In the genomic region with DNA sequence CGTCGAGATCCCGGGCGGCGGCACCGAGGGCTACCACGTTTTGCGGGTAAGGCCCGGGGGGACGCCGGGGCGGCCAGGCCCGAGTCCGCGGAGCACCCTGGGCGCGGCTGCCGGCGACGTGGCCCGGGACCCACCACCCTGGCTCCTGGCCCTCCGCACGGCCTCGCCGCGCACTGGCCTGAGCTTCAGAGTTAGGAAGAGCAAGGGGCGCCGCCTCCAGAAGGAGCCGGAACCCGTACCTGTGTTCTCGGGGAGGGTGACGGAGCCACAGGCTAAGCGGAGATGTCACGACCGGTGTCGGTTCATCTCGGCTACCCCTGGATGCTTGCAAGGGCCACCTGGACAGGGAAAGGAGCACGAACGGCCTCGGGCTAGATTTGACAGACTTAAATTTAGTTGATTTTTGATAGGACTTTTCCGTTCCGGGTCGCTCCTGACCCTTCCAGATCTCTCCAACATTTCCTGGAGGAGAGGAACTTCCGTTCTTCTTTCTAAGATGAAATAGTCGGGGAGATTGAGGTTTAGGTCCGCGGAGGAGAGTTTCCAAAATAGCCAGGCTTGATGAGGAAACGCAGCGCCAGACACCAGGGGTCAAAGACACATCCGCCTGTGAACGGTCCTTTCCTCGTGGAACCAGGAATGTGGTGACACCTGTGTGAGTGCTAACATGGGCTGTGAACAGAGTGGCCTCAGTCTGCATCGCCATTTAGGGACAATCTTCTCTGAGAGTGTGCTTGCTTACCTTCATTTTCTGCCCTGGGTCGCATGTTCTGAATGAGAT, we compare ENCODE assay signal across 8 mouse cellular contexts. TPM values are rescaled to one million over a fixed set of nuclear protein-coding genes. Genes with fewer than 3 reads are reported as not detected.
A peak's percentile ranks its signal among the peaks of the same experiment; 100 is the strongest.
DNase-seq lines count a peak whose midpoint lies in the region; ATAC-seq lines count a peak whose summit lies in the region.

A gene (minus strand): TSS at position 394 of the 781 bp plus-strand sequence.

- peak within 1 kb of the TSS; percentile 88 for H3K4me3 ChIP-seq in neural tube, embryonic 11.5 days (ENCODE audit: low read depth, low read length)
- peak within 1 kb of the TSS; percentile 97 for H3K4me3 ChIP-seq in embryonic facial prominence, embryonic 14.5 days (ENCODE audit: low read depth, low read length)

- no peak for DNase-seq in neural tube, embryonic 11.5 days (ENCODE audit: low spot score)
- DNase-seq in neural tube, embryonic 10.5 days (ENCODE audit: extremely low spot score, low spot score) = no peak
- peak; percentile 52 for DNase-seq in adipocyte (ENCODE audit: low spot score)
- DNase-seq in embryonic facial prominence, embryonic 14.5 days (ENCODE audit: low spot score) = peak; percentile 10
- DNase-seq in hindlimb bud, embryonic 11.5 days (ENCODE audit: extremely low spot score, low read depth, low spot score) = peak; percentile 6
- peak; percentile 20 for DNase-seq in lung, postnatal 10 days
- peak; percentile 9 for DNase-seq in testis, postnatal 14 days (ENCODE audit: low spot score)
- DNase-seq in right cerebral cortex, adult 18-20 months = no peak

- no peaks in the 10 kb centered on the region for H3K27me3 ChIP-seq in neural tube, embryonic 11.5 days (ENCODE audit: control insufficient read depth, insufficient read depth, low read length)
- no peaks in the 10 kb centered on the region for H3K27me3 ChIP-seq in embryonic facial prominence, embryonic 14.5 days (replicated peaks; ENCODE audit: control insufficient read depth, insufficient read depth, low read length)

- H3K27ac ChIP-seq in neural tube, embryonic 11.5 days (ENCODE audit: low read depth, low read length) = peak within 1 kb of the TSS; percentile 82
- H3K27ac ChIP-seq in embryonic facial prominence, embryonic 14.5 days (replicated peaks; ENCODE audit: low read depth, low read length) = peak within 1 kb of the TSS; percentile 92

- WGBS in neural tube, embryonic 11.5 days = under 1% methylated on average over 54 of the region's 54 CpGs
- WGBS in embryonic facial prominence, embryonic 14.5 days = 2% methylated on average over 46 of the region's 54 CpGs

- H3K36me3 ChIP-seq in neural tube, embryonic 11.5 days (ENCODE audit: control insufficient read depth, insufficient read depth, low read length) = no peaks in the 10 kb centered on the region
- peaks cover 8% of the 10 kb centered on the region for H3K36me3 ChIP-seq in embryonic facial prominence, embryonic 14.5 days (ENCODE audit: control insufficient read depth, insufficient read depth, low read length)

- H3K9ac ChIP-seq in neural tube, embryonic 11.5 days (ENCODE audit: low read length) = peak within 1 kb of the TSS; percentile 96
- peak within 1 kb of the TSS; percentile 99 for H3K9ac ChIP-seq in embryonic facial prominence, embryonic 14.5 days (ENCODE audit: low read depth, low read length)

- H3K9me3 ChIP-seq in neural tube, embryonic 11.5 days (ENCODE audit: control insufficient read depth, low read length) = no peaks in the 10 kb centered on the region
- H3K9me3 ChIP-seq in embryonic facial prominence, embryonic 14.5 days (ENCODE audit: control insufficient read depth, low read length) = no peaks in the 10 kb centered on the region

- H3K4me2 ChIP-seq in neural tube, embryonic 11.5 days (ENCODE audit: low read depth) = peak within 1 kb of the TSS; percentile 77
- H3K4me2 ChIP-seq in embryonic facial prominence, embryonic 14.5 days (ENCODE audit: low read depth, low read length) = peak within 1 kb of the TSS; percentile 90

- no peak; the same call in 1 of the 2 replicates for ATAC-seq in neural tube, embryonic 11.5 days (ENCODE audit: insufficient read depth, low FRiP score, low TSS enrichment)
- peak; percentile 74; the same call in 1 of the 2 replicates for ATAC-seq in embryonic facial prominence, embryonic 14.5 days (ENCODE audit: low read depth)

- no peaks in the 10 kb centered on the region for H3K4me1 ChIP-seq in neural tube, embryonic 11.5 days (ENCODE audit: control insufficient read depth, insufficient read depth, low read length)
- H3K4me1 ChIP-seq in embryonic facial prominence, embryonic 14.5 days (ENCODE audit: control insufficient read depth, insufficient read depth, low read length) = peaks cover 6% of the 10 kb centered on the region

RNA-seq across cellular contexts. Expression of the gene that starts here (rescaled TPM):
- polyA plus RNA-seq in neural tube, embryonic 11.5 days (2014; fragmentation: Nextera tagmentation; extraction: Ambion mirVana) = 4.5 and 4.7 TPM in 2 replicates
- 5.2 TPM in 2 replicates for polyA plus RNA-seq in embryonic facial prominence, embryonic 14.5 days (2014; fragmentation: Nextera tagmentation; extraction: Ambion mirVana)

Comparison
In these comparisons a context has a peak if more than half of its experiments do, and no peak if none do; other contexts are left out.
1. DNase-seq: peak in adipocyte (single experiment), embryonic facial prominence, embryonic 14.5 days (single experiment), hindlimb bud, embryonic 11.5 days (single experiment), lung, postnatal 10 days (single experiment) and testis, postnatal 14 days (single experiment); none in neural tube, embryonic 11.5 days (single experiment), neural tube, embryonic 10.5 days (single experiment) and right cerebral cortex, adult 18-20 months (single experiment).